Mouse (Mus musculus) olfactory bulb, adult 2 months (tissue): ENCODE measurements around the gene Tex264. TPM values are rescaled to one million over a fixed set of nuclear protein-coding genes. Genes with fewer than 3 reads are reported as not detected.

Experiments used
- H3K27ac ChIP-seq: fragments of 200-500 bp; 2 replicates; pipeline ENCODE4 v1.5.1; 2012; ENCODE audit warnings: low read depth, low read length; ENCODE audit not compliant: insufficient read depth
- H3K4me1 ChIP-seq: fragments of 200-500 bp; 2 replicates; pipeline ENCODE4 v1.6.1; 2012; ENCODE audit warnings: low read length; ENCODE audit not compliant: control insufficient read depth, insufficient read depth
- H3K4me3 ChIP-seq: fragments of 200-500 bp; 2 replicates; pipeline ENCODE4 v1.5.1; 2012; ENCODE audit warnings: mild to moderate bottlenecking, low read depth, low read length, moderate library complexity; ENCODE audit not compliant: insufficient read depth
- CTCF ChIP-seq: fragments of 200-500 bp; IDR thresholded peaks from 2 replicates; pipeline ENCODE4 v1.5.1; 2012; ENCODE audit warnings: low read depth, mild to moderate bottlenecking, low read length, moderate library complexity; ENCODE audit not compliant: insufficient read depth
- POLR2A ChIP-seq: fragments of 200-500 bp; IDR thresholded peaks from 2 replicates; pipeline ENCODE4 v1.6.1; 2012; ENCODE audit warnings: mild to moderate bottlenecking, low read depth, low read length, moderate library complexity; ENCODE audit not compliant: insufficient read depth
- WGBS: fragments of 180-500 bp; shearing (Covaris S2); methylation state at CpG from one replicate; pipeline ENCODE4 v1.1.7; 2018; 5-methylcytosine and 5-hydroxymethylcytosine counted together
- polyA plus RNA-seq: library from polyadenylated mRNA; stranded (reverse); fragments of >200 nt; gene quantifications from 2 replicates; pipeline ENCODE4 v1.2.4, GENCODE M21; 2012; ENCODE audit warnings: low replicate concordance; ENCODE audit not compliant: missing spikeins, insufficient read depth, insufficient read length

The Tex264 gene
- polyA plus RNA-seq, 1 experiment, result not detected

DNA sequence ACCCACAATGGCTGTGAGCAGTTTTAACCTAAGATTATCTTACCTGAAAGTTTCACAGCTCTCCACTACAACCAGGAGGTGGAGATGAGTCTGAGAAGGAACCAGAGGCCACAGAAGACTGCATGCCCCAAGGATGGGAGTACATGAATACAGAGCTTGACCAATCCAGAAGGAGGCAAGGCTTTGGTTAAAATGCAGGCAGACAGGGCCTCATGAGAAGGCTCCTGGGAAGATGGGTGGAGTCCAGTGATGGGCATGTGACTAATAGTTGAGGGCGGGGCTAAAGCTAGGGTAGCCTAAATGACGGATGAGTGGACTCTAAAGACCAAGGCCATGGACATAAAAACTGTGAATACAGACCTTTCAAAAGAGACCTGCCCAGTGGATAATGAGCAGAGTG is 59.4 kb downstream of the Tex264 start, which contains the start of gene Iqcf6:
Iqcf6 (plus strand) TSS at position 301 of the 400 bp plus-strand sequence.
- TF ChIP-seq CTCF (no peak), POLR2A (no peak)
- no peaks in the 10 kb centered on the region for H3K4me1 ChIP-seq
- H3K27ac ChIP-seq, result no peak within 1 kb of the TSS
- H3K4me3 ChIP-seq, result no peak within 1 kb of the TSS
- WGBS, result 77% methylated on average over 2 of the region's 2 CpGs

GRCm38 (mm10) chr9:106617496-106617895 is 68.2 kb downstream of the Tex264 start:
- H3K4me1 ChIP-seq, result no peaks in the 10 kb centered on the region
- no peak overlapping the region for H3K27ac ChIP-seq
- no peak for TF ChIP-seq CTCF
- TF ChIP-seq POLR2A, result no peak
- 93% methylated on average over 3 of the region's 3 CpGs for WGBS
- no peak overlapping the region for H3K4me3 ChIP-seq

DNA sequence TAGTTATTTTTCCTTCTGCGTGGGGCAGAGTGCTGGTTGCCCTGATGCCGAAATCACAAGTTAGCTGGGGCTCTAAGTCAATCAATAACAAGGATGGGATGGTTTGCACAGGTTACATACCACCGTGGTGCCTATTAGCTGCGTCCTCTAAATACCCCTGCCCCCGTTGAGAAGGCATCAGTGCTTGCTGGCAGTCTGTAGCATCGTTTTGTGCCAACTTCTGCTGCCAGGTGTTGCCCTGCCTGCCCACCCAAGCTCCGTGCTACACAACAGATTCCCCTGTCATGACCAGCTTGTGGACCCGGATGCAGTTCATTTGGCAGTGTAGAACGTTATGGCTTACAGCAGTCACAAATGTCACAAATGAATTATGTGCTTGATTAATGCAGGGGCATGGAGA is 69.4 kb downstream of the Tex264 start:
- TF ChIP-seq POLR2A, result no peak
- TF ChIP-seq CTCF, result no peak
- H3K4me3 ChIP-seq, result no peak overlapping the region
- H3K27ac ChIP-seq, result no peak overlapping the region
- H3K4me1 ChIP-seq, result no peaks in the 10 kb centered on the region
- 80% methylated on average over 9 of the region's 9 CpGs for WGBS

GRCm38 (mm10) chr9:106614616-106615015 is 71.1 kb downstream of the Tex264 start:
- Histone ChIP-seq H3K4me3 (no peak overlapping the region), H3K27ac (no peak overlapping the region)
- WGBS, result 46% methylated on average over 3 of the region's 3 CpGs

DNA sequence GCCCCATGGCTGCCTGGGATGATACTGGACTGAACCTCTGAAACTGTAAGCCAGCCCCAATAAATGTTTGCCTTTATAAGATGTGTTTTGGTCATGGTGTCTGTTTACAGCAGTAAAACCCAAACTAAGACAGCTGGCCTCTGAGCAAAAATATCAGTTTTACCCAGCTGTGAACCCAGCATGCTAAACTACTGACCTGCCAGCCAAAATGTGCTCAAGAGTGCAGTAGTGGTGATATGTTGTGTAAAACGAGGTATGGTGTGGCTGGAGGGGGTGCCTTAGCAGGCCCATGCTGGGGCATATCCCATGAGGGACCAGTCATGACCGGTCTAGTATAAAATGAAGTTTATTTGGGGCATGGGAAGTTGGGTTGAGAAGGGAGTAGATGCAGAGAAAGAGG is 71.8 kb downstream of the Tex264 start:
- no peaks in the 10 kb centered on the region for H3K4me1 ChIP-seq
- no peak for TF ChIP-seq CTCF
- no peak overlapping the region for H3K4me3 ChIP-seq
- no peak overlapping the region for H3K27ac ChIP-seq
- WGBS, result 76% methylated on average over 2 of the region's 2 CpGs

More at GRCm38 (mm10) chr9:106614616-106615015, 71.1 kb downstream of the Tex264 start:
- H3K4me1 ChIP-seq, result no peaks in the 10 kb centered on the region
- no peak for TF ChIP-seq CTCF
- TF ChIP-seq POLR2A, result no peak

DNA sequence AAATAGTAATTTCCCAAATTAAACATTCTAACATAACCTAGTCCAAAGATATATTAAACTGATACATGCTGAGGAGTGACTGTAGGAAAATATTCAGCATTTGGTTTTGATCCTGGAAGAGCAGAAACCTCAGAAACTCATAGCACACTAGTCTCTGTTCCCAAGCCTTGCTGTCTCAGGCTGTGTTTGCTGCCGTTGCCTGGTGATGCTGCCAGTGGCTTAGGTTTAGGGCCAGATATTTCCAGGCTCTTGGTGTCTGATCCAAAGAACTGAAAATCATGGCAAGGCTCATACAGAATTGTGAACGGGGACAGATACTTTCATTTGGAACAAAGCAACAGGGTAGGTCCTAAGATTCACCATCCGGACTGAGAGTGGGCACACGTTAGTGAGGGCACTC is 75.0 kb downstream of the Tex264 start:
- H3K27ac ChIP-seq, result no peak overlapping the region
- WGBS, result 64% methylated on average over 4 of the region's 4 CpGs
- H3K4me1 ChIP-seq, result no peaks in the 10 kb centered on the region

More for the DNA sequence above, 75.0 kb downstream of the Tex264 start:
- TF ChIP-seq CTCF (no peak), POLR2A (no peak)
- no peak overlapping the region for H3K4me3 ChIP-seq

Other genes with a start within 250 kb of the Tex264 start
- not detected in 2 replicates for gene Acy1, start 247.6 kb downstream of the Tex264 start, polyA plus RNA-seq
- not detected in 2 replicates for gene Abhd14b, start 238.5 kb downstream of the Tex264 start, polyA plus RNA-seq
- gene Abhd14a, start 238.2 kb downstream of the Tex264 start, polyA plus RNA-seq, result not detected in 2 replicates
- gene Pcbp4, start 232.6 kb downstream of the Tex264 start, polyA plus RNA-seq, result not detected in 2 replicates
- gene Gpr62, start 220.0 kb downstream of the Tex264 start, polyA plus RNA-seq, result not detected in 2 replicates
- gene Rrp9, start 210.0 kb downstream of the Tex264 start, polyA plus RNA-seq, result not detected in 2 replicates
- not detected in 2 replicates for gene Parp3, start 209.0 kb downstream of the Tex264 start, polyA plus RNA-seq
- not detected in 2 replicates for gene Iqcf1, start 186.0 kb downstream of the Tex264 start, polyA plus RNA-seq
- not detected in 2 replicates for gene Iqcf5, start 171.4 kb downstream of the Tex264 start, polyA plus RNA-seq
- not detected in 2 replicates for gene Iqcf3, start 124.3 kb downstream of the Tex264 start, polyA plus RNA-seq
- gene Iqcf4, start 114.9 kb downstream of the Tex264 start, polyA plus RNA-seq, result not detected in 2 replicates
- gene Iqcf6, start 59.3 kb downstream of the Tex264 start, polyA plus RNA-seq, result not detected in 2 replicates
- gene Grm2, start 29.8 kb downstream of the Tex264 start, polyA plus RNA-seq, result not detected in 2 replicates
- gene Rad54l2, start 103.3 kb upstream of the Tex264 start, polyA plus RNA-seq, result not detected in 2 replicates
- not detected in 2 replicates for gene Dcaf1, start 135.9 kb upstream of the Tex264 start, polyA plus RNA-seq
- not detected in 2 replicates for gene Rbm15b, start 201.5 kb upstream of the Tex264 start, polyA plus RNA-seq
- not detected in 2 replicates for gene Manf, start 206.1 kb upstream of the Tex264 start, polyA plus RNA-seq